Mouse (Mus musculus): ENCODE measurements at regions not wholly inside any gene's neighbourhood (a gene's known extent, or its start where the extent isn't known, plus 50 kb on each side); places are given as distances from the start of the nearest gene placed in this dataset.

DNA sequence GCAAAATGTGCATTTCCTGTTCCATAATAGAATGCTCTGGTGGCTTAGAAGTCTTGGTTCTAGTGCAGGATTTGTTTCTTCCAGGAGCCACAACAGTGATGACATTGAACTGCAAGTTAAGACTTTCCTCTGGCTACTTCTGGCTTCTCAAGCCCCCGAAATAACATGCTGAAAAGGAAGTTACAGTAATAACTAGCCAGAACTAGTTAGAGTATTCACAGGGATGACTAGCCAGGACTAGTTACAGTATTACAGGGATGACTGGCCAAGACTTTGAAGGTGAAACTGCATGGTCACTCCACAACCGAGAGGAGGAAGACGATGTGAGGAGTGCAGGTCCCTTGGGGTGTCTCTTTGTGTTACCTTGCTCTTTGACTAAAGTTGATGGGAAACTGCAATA lies 126.6 kb upstream of the Gm3448 start:
- Histone ChIP-seq H3K27me3 (ENCODE audit: insufficient read depth, low read length) (no peaks in the 10 kb centered on the region), H3K4me2 (ENCODE audit: low read depth, low read length) (no peak overlapping the region), H3K4me1 (ENCODE audit: insufficient read depth, low read length) (no peaks in the 10 kb centered on the region), H3K9me3 (ENCODE audit: low read length) (no peaks in the 10 kb centered on the region), H3K27ac (no peak overlapping the region), H3K9ac (replicated peaks; ENCODE audit: low read length) (no peak overlapping the region), H3K36me3 (ENCODE audit: insufficient read depth, low read length) (no peaks in the 10 kb centered on the region), H3K4me3 (ENCODE audit: low read length) (no peak overlapping the region)
- ATAC-seq (no peak), DNase-seq (ENCODE audit: low spot score) (no peak)
- 86% methylated on average over 3 of the region's 3 CpGs for WGBS
- TF ChIP-seq CTCF (IDR thresholded peaks at IDR 0.05; ENCODE audit: low read depth), result no peak

DNA sequence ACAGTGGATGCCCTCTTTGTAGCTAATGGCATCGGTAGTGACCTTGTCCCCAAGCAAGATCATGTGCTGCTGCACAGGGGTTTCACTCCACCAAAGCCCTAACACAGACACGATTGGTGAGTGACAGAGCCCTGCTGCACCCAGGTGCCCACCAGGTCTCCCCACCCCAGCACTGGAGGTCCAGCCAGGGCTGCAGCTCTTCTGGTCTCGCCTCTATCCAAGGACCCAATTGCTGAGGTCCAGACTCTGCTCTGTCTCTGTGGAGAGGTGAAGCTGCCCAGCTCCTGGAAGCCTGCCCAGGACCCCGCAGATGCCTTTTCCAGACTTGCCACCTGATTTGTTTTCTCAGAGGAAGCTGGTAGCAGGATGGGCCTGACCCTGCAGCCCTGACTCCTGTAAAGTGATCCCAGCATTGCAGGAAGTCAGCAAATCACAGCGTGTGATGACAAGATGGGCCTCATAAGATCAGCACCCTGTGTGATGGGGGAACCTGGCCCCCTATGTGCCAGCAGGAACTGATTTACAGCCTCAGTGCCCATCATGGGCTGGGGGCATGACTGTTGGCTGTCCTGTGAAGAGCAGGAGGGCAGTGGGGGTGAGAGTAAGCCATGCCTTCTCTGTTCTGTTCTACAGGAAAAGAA lies 116.5 kb upstream of the Gm3448 start:
- H3K4me3 ChIP-seq (ENCODE audit: low read length), result no peak overlapping the region
- H3K4me2 ChIP-seq (ENCODE audit: low read depth, low read length), result no peak overlapping the region
- H3K4me1 ChIP-seq (ENCODE audit: insufficient read depth, low read length), result no peaks in the 10 kb centered on the region
- no peak overlapping the region for H3K27ac ChIP-seq
- ATAC-seq, result no peak
- no peak for DNase-seq (ENCODE audit: low spot score)
- H3K9me3 ChIP-seq (ENCODE audit: low read length), result no peaks in the 10 kb centered on the region
- 81% methylated on average over 5 of the region's 5 CpGs for WGBS
- TF ChIP-seq CTCF (IDR thresholded peaks at IDR 0.05; ENCODE audit: low read depth), result no peak
- H3K36me3 ChIP-seq (ENCODE audit: insufficient read depth, low read length), result no peaks in the 10 kb centered on the region
- H3K9ac ChIP-seq (replicated peaks; ENCODE audit: low read length), result no peak overlapping the region
- no peaks in the 10 kb centered on the region for H3K27me3 ChIP-seq (ENCODE audit: insufficient read depth, low read length)

DNA sequence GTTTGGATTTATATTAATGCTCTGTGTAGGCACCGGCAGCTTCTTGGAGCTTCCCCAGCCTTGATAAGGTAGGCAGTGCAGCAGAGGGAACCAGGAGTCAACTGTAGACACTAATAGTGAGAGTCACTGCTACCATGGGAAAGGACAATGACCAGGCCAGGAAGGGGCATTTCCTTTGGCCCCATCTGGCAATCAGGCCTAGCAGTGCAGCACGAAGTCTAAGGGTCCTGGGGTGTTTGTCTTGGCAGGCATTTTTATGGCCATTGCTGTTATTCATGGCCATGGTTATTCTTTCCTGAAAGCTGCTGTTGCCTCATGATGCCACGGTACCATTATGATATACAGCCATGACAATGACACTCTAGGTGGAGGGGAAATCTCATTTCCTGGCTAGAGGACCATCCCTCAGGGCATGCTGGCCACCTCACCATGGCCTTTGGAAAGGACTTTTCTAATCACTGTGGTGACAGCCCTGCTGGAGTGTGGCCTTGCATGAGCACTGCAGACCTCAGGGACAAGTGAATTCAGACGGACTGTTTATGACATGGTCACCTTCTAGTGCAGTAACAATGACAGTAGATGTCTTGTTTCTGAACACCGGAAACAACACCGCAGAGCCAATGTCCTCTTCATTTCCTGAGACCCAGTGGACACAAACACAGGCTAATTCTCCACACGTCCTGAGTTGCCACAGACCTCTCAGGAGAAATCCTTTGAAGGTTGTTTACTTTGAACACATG lies 111.8 kb upstream of the Gm3448 start:
- Histone ChIP-seq H3K36me3 (ENCODE audit: insufficient read depth, low read length) (no peaks in the 10 kb centered on the region), H3K4me2 (ENCODE audit: low read depth, low read length) (no peak overlapping the region), H3K9ac (replicated peaks; ENCODE audit: low read length) (no peak overlapping the region), H3K27me3 (ENCODE audit: insufficient read depth, low read length) (no peaks in the 10 kb centered on the region), H3K4me1 (ENCODE audit: insufficient read depth, low read length) (no peaks in the 10 kb centered on the region), H3K4me3 (ENCODE audit: low read length) (no peak overlapping the region), H3K9me3 (ENCODE audit: low read length) (no peaks in the 10 kb centered on the region), H3K27ac (no peak overlapping the region)
- ATAC-seq, result no peak
- no peak for TF ChIP-seq CTCF (IDR thresholded peaks at IDR 0.05; ENCODE audit: low read depth)
- 76% methylated on average over 7 of the region's 7 CpGs for WGBS
- DNase-seq (ENCODE audit: low spot score), result no peak

DNA sequence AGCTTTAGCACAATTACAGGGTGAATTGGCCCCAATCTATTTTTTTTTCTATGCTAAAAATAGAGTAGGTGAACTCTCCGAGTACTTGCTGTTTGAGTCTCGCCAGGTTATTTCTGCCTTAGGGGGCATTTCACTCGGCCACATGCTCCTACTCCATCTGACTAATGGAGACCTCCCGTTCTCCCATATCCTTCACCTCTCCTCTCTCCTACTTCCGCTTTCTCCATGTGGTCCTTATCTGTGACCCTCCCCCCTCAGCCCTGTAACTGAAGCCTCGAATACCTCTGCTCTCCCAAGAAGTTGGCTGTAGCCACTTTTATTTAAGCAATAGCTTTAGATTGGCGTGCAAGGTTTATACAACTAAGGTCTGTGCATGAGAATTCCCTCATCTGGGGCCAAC lies 111.1 kb upstream of the Gm3448 start:
- DNase-seq (ENCODE audit: low spot score) (no peak), ATAC-seq (no peak)
- no peak for TF ChIP-seq CTCF (IDR thresholded peaks at IDR 0.05; ENCODE audit: low read depth)
- Histone ChIP-seq H3K4me3 (ENCODE audit: low read length) (no peak overlapping the region), H3K4me1 (ENCODE audit: insufficient read depth, low read length) (no peaks in the 10 kb centered on the region), H3K27me3 (ENCODE audit: insufficient read depth, low read length) (no peaks in the 10 kb centered on the region), H3K9ac (replicated peaks; ENCODE audit: low read length) (no peak overlapping the region), H3K4me2 (ENCODE audit: low read depth, low read length) (no peak overlapping the region), H3K9me3 (ENCODE audit: low read length) (no peaks in the 10 kb centered on the region), H3K27ac (no peak overlapping the region), H3K36me3 (ENCODE audit: insufficient read depth, low read length) (no peaks in the 10 kb centered on the region)
- WGBS, result 80% methylated on average over 7 of the region's 7 CpGs

DNA sequence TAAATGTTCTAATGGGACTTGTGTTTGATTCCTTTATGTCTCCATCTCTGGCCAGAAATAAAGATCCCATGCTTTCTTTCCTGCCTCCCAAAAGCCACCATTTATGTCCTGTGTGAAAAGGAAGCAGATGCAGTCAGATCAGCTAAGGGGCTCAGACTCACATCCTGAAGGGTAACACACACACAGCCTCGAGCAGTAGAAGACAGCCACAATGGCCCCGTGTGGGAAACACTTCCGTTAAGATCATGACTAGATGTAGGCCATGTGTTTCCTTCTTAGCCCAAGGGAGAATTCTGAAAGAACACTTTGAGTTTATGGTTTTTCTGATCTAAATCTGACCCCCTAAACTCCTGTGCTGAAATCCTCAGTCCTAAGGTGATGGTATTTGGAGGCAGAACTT lies 110.4 kb upstream of the Gm3448 start:
- Histone ChIP-seq H3K4me2 (ENCODE audit: low read depth, low read length) (no peak overlapping the region), H3K4me1 (ENCODE audit: insufficient read depth, low read length) (no peaks in the 10 kb centered on the region), H3K9ac (replicated peaks; ENCODE audit: low read length) (no peak overlapping the region), H3K9me3 (ENCODE audit: low read length) (no peaks in the 10 kb centered on the region), H3K36me3 (ENCODE audit: insufficient read depth, low read length) (no peaks in the 10 kb centered on the region), H3K27me3 (ENCODE audit: insufficient read depth, low read length) (no peaks in the 10 kb centered on the region), H3K27ac (no peak overlapping the region), H3K4me3 (ENCODE audit: low read length) (no peak overlapping the region)
- 70% methylated on average over 3 of the region's 3 CpGs for WGBS
- TF ChIP-seq CTCF (IDR thresholded peaks at IDR 0.05; ENCODE audit: low read depth), result no peak
- ATAC-seq (no peak), DNase-seq (ENCODE audit: low spot score) (no peak)

DNA sequence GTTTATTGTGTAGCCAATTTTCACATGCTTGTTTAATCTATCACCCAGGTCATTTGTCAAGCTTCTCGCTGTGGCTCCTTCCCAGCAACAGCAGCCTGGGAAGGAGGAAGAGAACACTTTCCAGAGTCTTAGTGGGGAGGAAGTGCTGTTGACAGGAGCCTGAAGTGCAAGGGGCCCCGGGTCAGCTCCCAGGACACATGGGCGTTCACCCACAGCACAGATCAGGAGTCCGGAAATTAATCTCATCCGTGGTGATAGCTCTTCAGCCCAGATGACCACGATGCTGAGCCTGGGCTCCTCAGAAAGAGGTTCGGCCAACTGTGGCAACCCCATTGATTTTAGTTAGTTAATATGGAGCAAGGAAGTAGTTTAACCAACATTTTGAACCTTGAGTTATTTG lies 105.3 kb upstream of the Gm3448 start:
- no peaks in the 10 kb centered on the region for H3K36me3 ChIP-seq (ENCODE audit: insufficient read depth, low read length)
- ATAC-seq (no peak), DNase-seq (ENCODE audit: low spot score) (no peak)
- no peak overlapping the region for H3K4me2 ChIP-seq (ENCODE audit: low read depth, low read length)
- no peaks in the 10 kb centered on the region for H3K9me3 ChIP-seq (ENCODE audit: low read length)
- WGBS, result 64% methylated on average over 7 of the region's 7 CpGs
- H3K9ac ChIP-seq (replicated peaks; ENCODE audit: low read length), result no peak overlapping the region
- no peaks in the 10 kb centered on the region for H3K27me3 ChIP-seq (ENCODE audit: insufficient read depth, low read length)
- H3K27ac ChIP-seq, result no peak overlapping the region
- TF ChIP-seq CTCF (IDR thresholded peaks at IDR 0.05; ENCODE audit: low read depth), result no peak
- H3K4me3 ChIP-seq (ENCODE audit: low read length), result no peak overlapping the region
- H3K4me1 ChIP-seq (ENCODE audit: insufficient read depth, low read length), result no peaks in the 10 kb centered on the region

All from hindbrain, postnatal 0 days (tissue).